Mouse (Mus musculus) erythroblast, embryonic 14.5 days (primary cell): ENCODE measurements at regions not wholly inside any gene's neighbourhood (a gene's known extent, or its start where the extent isn't known, plus 50 kb on each side); places are given as distances from the start of the nearest gene placed in this dataset.

Experiments used
- H3K27me3 ChIP-seq: 2 replicates; pipeline ENCODE4 v1.6.1; 2012; ENCODE audit warnings: inconsistent platforms; ENCODE audit not compliant: control insufficient read depth
- H3K36me3 ChIP-seq: 2 replicates; pipeline ENCODE4 v1.6.1; 2012; ENCODE audit warnings: mild to moderate bottlenecking, inconsistent platforms; ENCODE audit not compliant: control insufficient read depth
- H3K4me1 ChIP-seq: 2 replicates; pipeline ENCODE4 v1.6.1; 2012; ENCODE audit warnings: inconsistent platforms; ENCODE audit not compliant: control insufficient read depth
- H3K4me3 ChIP-seq: replicated peaks from 2 replicates; pipeline ENCODE3; 2012; ENCODE audit warnings: moderate library complexity, mild to moderate bottlenecking, inconsistent platforms
- H3K9me3 ChIP-seq: 2 replicates; pipeline ENCODE4 v1.6.1; 2012; ENCODE audit warnings: low read length, inconsistent platforms, mixed read lengths; ENCODE audit not compliant: control insufficient read depth
- GATA1 ChIP-seq: IDR thresholded peaks from 2 replicates; pipeline ENCODE4 v1.6.1; 2012; ENCODE audit warnings: low read length, inconsistent platforms, mixed read lengths
- TAL1 ChIP-seq: IDR thresholded peaks from 3 replicates; pipeline ENCODE4 v1.6.1; 2012; ENCODE audit warnings: low read length, inconsistent platforms, mixed read lengths

DNA sequence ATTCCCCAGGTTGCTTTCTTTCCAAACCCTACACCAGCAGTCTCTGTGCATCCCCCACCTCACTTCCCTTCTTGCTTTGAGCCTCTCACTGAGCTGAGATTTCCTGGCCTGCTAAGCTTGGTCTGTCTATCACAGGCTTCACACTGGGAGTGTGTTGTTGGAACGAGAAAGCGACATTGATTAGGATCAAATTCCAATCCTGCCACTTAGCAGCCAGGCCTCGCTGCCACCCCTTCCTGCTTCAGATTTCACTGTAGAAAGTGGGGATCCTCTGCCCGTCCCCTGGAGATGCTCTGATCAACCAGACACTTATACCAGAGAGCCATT is 123.8 kb upstream of the Id2 start:
- H3K36me3 ChIP-seq = no peaks in the 10 kb centered on the region
- no peaks in the 10 kb centered on the region for H3K9me3 ChIP-seq
- no peaks in the 10 kb centered on the region for H3K27me3 ChIP-seq
- TF ChIP-seq GATA1 (no peak), TAL1 (no peak)
- no peak overlapping the region for H3K4me3 ChIP-seq
- no peaks in the 10 kb centered on the region for H3K4me1 ChIP-seq

DNA sequence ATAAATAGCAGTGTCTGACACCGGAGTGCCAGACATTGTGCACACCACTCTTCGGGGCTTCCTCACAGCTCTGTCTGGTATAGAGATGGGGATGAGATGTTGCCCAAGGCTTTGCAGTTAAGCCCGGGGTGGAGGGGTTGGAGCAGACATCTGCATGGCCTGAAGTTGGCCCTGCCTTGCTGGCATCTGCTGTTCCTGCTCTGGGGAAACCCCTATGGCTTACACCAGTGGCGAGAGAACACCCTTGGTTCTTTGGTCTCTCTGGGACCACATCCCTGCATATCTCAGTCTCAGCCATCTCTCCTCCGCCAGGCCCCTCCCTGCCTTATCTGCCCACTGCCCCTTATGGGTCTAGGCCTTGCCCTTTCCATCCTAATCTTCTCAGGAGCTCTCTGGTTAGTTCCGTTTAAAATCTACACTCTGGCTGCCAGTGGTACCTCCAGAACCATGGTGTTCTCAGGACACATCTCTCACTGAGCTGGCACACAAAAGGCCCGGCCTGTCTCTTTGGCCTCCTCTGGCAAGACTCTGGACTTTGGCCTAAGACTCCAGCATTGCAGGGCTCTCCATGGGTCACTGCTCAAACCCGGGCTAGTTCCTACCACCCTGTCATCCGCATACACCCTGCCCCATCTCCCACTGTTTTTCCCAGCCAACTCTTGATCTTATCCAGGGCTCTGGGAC is 123.3 kb upstream of the Id2 start:
- TF ChIP-seq TAL1 (no peak), GATA1 (no peak)
- H3K4me1 ChIP-seq = no peaks in the 10 kb centered on the region
- no peak overlapping the region for H3K4me3 ChIP-seq
- no peaks in the 10 kb centered on the region for H3K27me3 ChIP-seq
- H3K9me3 ChIP-seq = no peaks in the 10 kb centered on the region
- no peaks in the 10 kb centered on the region for H3K36me3 ChIP-seq

DNA sequence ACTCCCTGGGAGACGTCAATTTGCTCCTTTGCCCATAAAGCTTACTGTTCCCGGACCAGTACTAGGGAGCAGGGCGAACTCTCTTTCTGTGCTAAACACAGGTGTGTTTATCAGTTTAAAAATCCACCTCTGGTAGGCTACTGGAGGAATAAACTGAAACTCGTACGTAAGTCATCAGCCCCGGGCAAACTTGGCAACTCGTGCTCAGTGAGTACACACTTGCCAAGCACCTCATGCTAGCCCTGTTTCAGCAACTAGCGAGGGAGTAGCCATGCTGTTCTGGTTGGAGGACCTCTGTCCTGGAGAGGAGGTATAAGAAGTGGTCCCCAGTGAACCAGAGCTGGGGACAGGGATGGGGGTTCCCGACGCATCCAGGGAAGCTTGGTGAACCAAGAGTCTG is 122.6 kb upstream of the Id2 start:
- Histone ChIP-seq H3K36me3 (no peaks in the 10 kb centered on the region), H3K27me3 (no peaks in the 10 kb centered on the region), H3K9me3 (no peaks in the 10 kb centered on the region), H3K4me3 (no peak overlapping the region), H3K4me1 (no peaks in the 10 kb centered on the region)
- no peak for TF ChIP-seq TAL1

DNA sequence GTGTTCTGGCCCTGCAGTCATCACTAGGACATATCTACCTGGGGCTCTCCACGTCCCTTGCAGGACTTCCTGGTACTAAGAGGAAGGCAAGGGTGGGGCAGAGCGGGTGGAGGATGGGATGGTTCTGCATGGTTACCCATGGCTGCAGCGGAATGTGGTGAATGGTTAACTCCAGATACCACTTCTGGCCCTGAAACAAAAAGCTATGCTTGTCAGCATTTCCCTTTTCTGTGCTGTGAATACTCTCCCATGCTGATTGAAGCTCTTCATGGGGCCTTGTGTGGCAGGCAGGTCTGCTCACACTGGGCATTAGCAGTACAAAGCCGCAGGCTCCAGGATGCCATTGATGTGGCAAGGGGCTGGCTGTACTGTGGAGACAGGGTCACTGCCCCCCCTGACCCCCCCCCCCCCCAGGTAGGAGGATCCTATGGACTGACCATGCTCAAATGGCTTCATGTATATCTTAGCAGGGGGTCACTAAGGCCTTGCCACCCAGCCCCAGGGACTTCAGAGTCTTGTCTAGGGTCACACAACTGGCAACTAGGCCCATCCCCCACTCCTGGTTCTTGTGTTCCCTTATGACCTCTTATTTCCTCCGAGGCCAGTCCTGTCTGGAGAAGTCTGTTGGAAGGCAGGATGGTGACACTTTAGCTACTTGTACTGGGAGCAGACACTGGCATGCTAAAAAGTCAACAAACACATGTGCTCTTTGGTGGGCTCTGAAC is 120.0 kb upstream of the Id2 start:
- TF ChIP-seq TAL1 (no peak), GATA1 (no peak)
- Histone ChIP-seq H3K36me3 (no peaks in the 10 kb centered on the region), H3K4me1 (no peaks in the 10 kb centered on the region), H3K27me3 (no peaks in the 10 kb centered on the region), H3K9me3 (no peaks in the 10 kb centered on the region), H3K4me3 (no peak overlapping the region)

DNA sequence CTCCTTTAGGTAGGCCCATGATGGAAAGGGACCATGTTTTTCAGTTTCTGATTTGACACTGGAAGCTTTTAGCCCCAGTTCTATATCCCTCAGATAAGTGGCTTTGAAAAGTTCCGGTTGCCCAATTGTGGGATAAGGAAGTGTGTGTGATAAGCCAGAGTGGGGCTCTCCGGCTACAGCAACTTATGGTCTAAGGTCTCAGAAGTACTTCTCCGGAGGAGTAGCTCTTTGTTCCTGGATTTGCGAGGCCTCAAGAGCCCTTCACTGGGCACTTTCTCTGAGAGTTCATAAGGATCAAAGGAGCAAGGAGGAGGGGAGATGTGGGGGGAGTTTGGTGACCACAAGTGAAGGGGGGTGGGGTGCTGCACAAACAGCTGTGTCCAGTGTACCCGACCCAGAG is 118.3 kb upstream of the Id2 start:
- TF ChIP-seq TAL1 (no peak), GATA1 (no peak)
- no peaks in the 10 kb centered on the region for H3K4me1 ChIP-seq
- no peaks in the 10 kb centered on the region for H3K9me3 ChIP-seq
- H3K27me3 ChIP-seq = no peaks in the 10 kb centered on the region
- H3K4me3 ChIP-seq = no peak overlapping the region
- no peaks in the 10 kb centered on the region for H3K36me3 ChIP-seq

DNA sequence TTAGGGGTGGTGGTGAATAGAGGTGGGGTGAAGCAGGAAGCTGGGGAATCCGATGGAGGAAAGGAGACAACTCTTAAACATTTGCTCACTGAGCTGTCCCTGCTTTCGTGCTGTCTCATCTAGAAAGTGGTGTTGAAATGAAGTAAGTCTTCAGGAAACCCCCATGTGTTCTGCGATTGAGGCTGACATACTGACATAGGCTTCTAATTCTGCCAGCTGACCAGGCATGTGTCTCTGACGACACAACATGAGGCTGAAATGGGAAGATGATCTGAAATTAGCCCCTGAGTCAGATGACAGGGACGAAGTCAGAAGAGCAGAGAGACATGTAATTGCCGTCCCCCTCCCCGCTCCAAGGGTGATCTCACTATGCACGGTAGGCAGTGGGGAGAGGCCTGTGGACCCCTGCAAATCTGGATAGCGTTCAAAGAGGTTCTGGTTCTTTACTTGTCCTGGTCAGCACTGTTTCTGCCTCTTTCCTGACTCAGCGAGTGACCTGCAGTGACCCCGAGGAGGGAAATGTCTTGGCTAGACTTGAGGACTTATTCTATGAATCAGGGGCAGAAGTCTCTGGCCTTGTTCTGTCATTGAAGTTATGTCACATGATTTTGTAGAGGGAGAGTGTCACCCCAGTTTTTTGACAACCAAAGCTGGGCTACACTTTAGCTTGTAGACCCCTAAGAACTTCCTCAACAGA is 117.0 kb upstream of the Id2 start:
- TF ChIP-seq GATA1 (no peak), TAL1 (no peak)
- H3K27me3 ChIP-seq = no peaks in the 10 kb centered on the region
- H3K4me3 ChIP-seq = no peak overlapping the region
- H3K4me1 ChIP-seq = no peaks in the 10 kb centered on the region
- no peaks in the 10 kb centered on the region for H3K36me3 ChIP-seq
- no peaks in the 10 kb centered on the region for H3K9me3 ChIP-seq

DNA sequence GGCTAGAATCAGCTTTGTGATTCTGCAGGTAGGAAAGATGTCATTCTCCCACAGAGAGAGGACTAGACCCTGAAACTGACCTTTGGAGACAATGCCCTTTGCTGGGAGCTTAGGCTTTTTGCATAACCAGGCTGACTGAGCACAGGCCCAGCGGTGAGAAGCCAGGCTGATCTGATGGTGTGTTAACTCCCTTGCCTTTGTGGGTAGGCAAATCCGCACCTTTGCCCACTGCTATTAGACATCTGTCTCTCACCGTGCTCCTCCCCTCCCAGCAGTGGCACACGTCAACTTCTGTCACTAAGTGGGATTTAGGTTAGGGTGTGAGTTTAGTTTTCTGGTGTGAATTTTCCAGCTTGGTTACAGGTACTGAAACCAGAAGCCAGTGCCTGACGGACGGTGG is 114.4 kb upstream of the Id2 start:
- H3K27me3 ChIP-seq = no peaks in the 10 kb centered on the region
- no peaks in the 10 kb centered on the region for H3K9me3 ChIP-seq
- TF ChIP-seq GATA1 (no peak), TAL1 (no peak)
- no peaks in the 10 kb centered on the region for H3K4me1 ChIP-seq
- H3K4me3 ChIP-seq = no peak overlapping the region
- H3K36me3 ChIP-seq = no peaks in the 10 kb centered on the region

DNA sequence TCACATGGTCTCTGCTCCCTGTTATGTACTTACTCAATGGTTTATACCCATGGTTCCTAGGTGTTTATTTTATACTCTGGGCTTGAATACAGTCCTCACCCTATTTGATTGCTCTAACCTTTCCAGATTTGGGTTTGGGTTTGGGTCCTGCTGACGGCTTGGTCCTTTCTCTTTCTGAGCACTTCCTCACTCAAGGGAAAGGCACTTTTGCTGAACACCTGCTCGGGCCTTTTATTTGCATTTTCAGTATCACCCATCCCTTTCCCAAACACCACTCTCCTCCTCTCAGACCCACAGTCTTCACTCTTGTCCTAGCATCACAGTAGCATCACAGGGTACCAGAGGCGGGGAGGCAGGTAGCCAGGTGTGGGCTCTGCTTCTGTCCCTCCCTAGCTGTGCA is 113.7 kb upstream of the Id2 start:
- TF ChIP-seq TAL1 = no peak
- TF ChIP-seq GATA1 = no peak

DNA sequence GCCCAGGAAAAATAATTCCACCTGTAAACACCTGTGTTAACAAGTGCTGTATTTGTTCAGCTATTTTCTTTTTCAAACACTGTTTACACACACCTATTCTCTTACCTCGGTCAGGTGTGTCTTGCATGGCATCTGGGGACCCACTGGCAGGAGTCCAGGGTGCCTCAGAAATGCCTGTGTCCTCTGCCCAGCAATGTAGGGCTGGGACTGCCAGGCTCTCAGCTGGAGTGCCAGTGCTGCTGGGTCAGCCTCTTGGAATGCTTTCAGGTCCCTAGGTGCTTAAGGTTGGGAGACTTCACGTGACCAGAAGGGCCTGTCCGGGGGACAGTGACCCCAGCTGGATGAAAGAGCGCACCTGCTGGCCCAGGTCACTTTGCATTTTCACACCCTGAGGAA is 112.4 kb upstream of the Id2 start:
- no peak overlapping the region for H3K4me3 ChIP-seq
- no peaks in the 10 kb centered on the region for H3K9me3 ChIP-seq
- H3K36me3 ChIP-seq = no peaks in the 10 kb centered on the region
- TF ChIP-seq GATA1 = no peak
- TF ChIP-seq TAL1 = no peak
- no peaks in the 10 kb centered on the region for H3K4me1 ChIP-seq
- H3K27me3 ChIP-seq = no peaks in the 10 kb centered on the region

More for the DNA sequence above, 113.7 kb upstream of the Id2 start:
- Histone ChIP-seq H3K36me3 (no peaks in the 10 kb centered on the region), H3K4me1 (no peaks in the 10 kb centered on the region), H3K9me3 (no peaks in the 10 kb centered on the region), H3K27me3 (no peaks in the 10 kb centered on the region), H3K4me3 (no peak overlapping the region)
